Mouse (Mus musculus): ENCODE results near the gene Gm10721.
A peak's percentile ranks its signal among the peaks of the same experiment; 100 is the strongest.
"Not testable (repeated sequence)": the region's sequence is repeated elsewhere in the genome, so short reads cannot be mapped to it uniquely, and the experiment has no call there.

Gene Gm10721

GRCm38 (mm10) chr9:3024912-3025467 is 12.1 kb downstream of the Gm10721 start, which contains the start of gene Gm10717:
Gm10717 (plus strand) TSS chr9:3025417.
- DNase-seq (ENCODE audit: inconsistent age in 2 of 2, low spot score in 1 of 2), result peak; percentile 26 to 67

- DNase-seq (ENCODE audit: inconsistent age in 2 of 2, low spot score in 1 of 2), result peak; percentile 58 to 92
Observed at GRCm38 (mm10) chr9:3025653-3026052, 12.7 kb downstream of the Gm10721 start.

GRCm38 (mm10) chr9:3026136-3026535 is 13.2 kb downstream of the Gm10721 start:
- not testable (repeated sequence) for DNase-seq (ENCODE audit: inconsistent age in 2 of 2, low spot score in 1 of 2)

- not testable (repeated sequence) for DNase-seq (ENCODE audit: inconsistent age in 2 of 2, low spot score in 1 of 2)
Observed at GRCm38 (mm10) chr9:3026741-3027140, 13.8 kb downstream of the Gm10721 start.

GRCm38 (mm10) chr9:3027200-3027599 is 14.3 kb downstream of the Gm10721 start:
- not testable (repeated sequence) for DNase-seq (ENCODE audit: inconsistent age in 2 of 2, low spot score in 1 of 2)

GRCm38 (mm10) chr9:3029276-3030000 is 16.5 kb downstream of the Gm10721 start:
- peak; percentile 29 to 72 for DNase-seq (ENCODE audit: inconsistent age in 2 of 2, low spot score in 1 of 2)

- DNase-seq (ENCODE audit: inconsistent age in 2 of 2, low spot score in 1 of 2), result not testable (repeated sequence)
Observed at GRCm38 (mm10) chr9:3030677-3031318, 17.9 kb downstream of the Gm10721 start.

GRCm38 (mm10) chr9:3034299-3034698 is 21.4 kb downstream of the Gm10721 start, which contains the start of gene Gm17535:
Gm17535 (plus strand) TSS chr9:3034599.
- DNase-seq (ENCODE audit: inconsistent age in 2 of 2, low spot score in 1 of 2), result not testable (repeated sequence)

GRCm38 (mm10) chr9:3036577-3036976 is 23.6 kb downstream of the Gm10721 start, which contains the start of gene Gm10715:
Gm10715 (plus strand) TSS chr9:3036877.
- DNase-seq (ENCODE audit: inconsistent age in 2 of 2, low spot score in 1 of 2), result not testable (repeated sequence)

- not testable (repeated sequence) for DNase-seq (ENCODE audit: inconsistent age in 2 of 2, low spot score in 1 of 2)
Observed at GRCm38 (mm10) chr9:3038161-3038560, 25.2 kb downstream of the Gm10721 start.
